Mouse (Mus musculus): ENCODE measurements around the gene Ppp4r3b. TPM values are rescaled to one million over a fixed set of nuclear protein-coding genes. Genes with fewer than 3 reads are reported as not detected.

Ppp4r3b gene
- polyA plus RNA-seq, 1 experiment from 2014 or later = 38.8 TPM

DNA sequence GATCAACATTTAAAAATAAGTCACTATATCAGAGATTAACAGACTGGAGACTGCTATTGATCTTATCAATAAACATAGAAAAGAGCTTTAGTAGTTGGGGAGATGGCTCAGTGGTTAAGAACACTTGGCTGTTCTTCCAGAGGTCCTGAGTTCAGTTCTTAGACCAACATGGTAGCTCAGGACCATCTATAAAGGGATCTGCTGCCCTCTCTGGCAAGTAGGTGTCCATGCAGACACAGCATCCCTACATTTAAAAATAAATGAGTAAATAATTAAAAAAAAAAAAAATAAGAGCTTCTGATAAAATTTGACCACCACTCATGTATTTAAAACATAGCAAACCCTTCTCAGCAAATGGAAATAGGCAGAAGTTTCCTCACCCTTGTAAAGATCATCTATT, 65.4 kb downstream of the Ppp4r3b start:
- Histone ChIP-seq H3K27ac (replicated peaks in 1 of 2; ENCODE audit: control insufficient read depth in 1 of 2, insufficient read depth in 1 of 2, low read depth in 2 of 2, low read length in 2 of 2) (no peak overlapping the region), H3K27me3 (ENCODE audit: control insufficient read depth, insufficient read depth, low read length) (no peaks in the 10 kb centered on the region)

DNA sequence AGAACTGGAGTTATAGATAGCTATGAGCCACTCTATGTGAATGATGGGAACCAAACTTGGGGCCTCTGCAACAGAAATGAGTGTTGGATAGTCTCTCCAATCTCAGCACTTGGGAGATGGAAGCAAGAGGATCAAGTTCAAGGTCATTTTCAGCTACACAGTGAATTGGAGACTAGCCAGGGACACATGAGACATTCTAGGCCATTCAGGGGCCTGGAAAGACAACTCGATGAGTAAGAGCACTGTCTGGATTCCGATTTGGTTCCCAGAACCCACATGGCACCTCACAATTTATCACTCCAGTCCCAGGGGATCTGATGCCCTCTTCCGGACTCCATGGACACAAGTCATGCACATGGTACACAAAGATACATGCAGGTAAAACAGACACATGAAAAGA, 65.9 kb downstream of the Ppp4r3b start:
- no peak overlapping the region for H3K4me2 ChIP-seq (ENCODE audit: low read length)
- peaks cover 3% of the 10 kb centered on the region in 2 experiments; a peak in 2 of 4 replicates for H3K4me1 ChIP-seq (ENCODE audit: control insufficient read depth in 2 of 2, insufficient read depth in 2 of 2, low read length in 2 of 2)
- no peaks in the 10 kb centered on the region for H3K9me3 ChIP-seq (ENCODE audit: control insufficient read depth, low read length)
- ATAC-seq (ENCODE audit: insufficient number of reproducible peaks, insufficient read depth, low FRiP score, low read depth) = no peak
- peak overlapping the region in 1 of 2 experiments; percentile 27; a peak in 1 of 4 replicates for H3K27ac ChIP-seq (replicated peaks in 1 of 2; ENCODE audit: control insufficient read depth in 1 of 2, insufficient read depth in 1 of 2, low read depth in 2 of 2, low read length in 2 of 2)
- peaks cover 23% of the 10 kb centered on the region for H3K36me3 ChIP-seq (ENCODE audit: control insufficient read depth, insufficient read depth, low read length)
- H3K27me3 ChIP-seq (ENCODE audit: control insufficient read depth, insufficient read depth, low read length) = no peaks in the 10 kb centered on the region
- H3K9ac ChIP-seq (ENCODE audit: low read length) = no peak overlapping the region
- H3K4me3 ChIP-seq (ENCODE audit: control insufficient read depth in 1 of 2, insufficient read depth in 1 of 2, low read depth in 1 of 2, low read length in 2 of 2) = no peak overlapping the region
- WGBS = 54% methylated on average over 3 of the region's 3 CpGs

More for the DNA sequence above, 65.4 kb downstream of the Ppp4r3b start:
- no peak for ATAC-seq (ENCODE audit: insufficient number of reproducible peaks, insufficient read depth, low FRiP score, low read depth)
- Histone ChIP-seq H3K4me3 (ENCODE audit: control insufficient read depth in 1 of 2, insufficient read depth in 1 of 2, low read depth in 1 of 2, low read length in 2 of 2) (no peak overlapping the region), H3K9me3 (ENCODE audit: control insufficient read depth, low read length) (no peaks in the 10 kb centered on the region), H3K36me3 (ENCODE audit: control insufficient read depth, insufficient read depth, low read length) (peaks cover 21% of the 10 kb centered on the region), H3K4me2 (ENCODE audit: low read length) (no peak overlapping the region), H3K9ac (ENCODE audit: low read length) (no peak overlapping the region), H3K4me1 (ENCODE audit: control insufficient read depth in 2 of 2, insufficient read depth in 2 of 2, low read length in 2 of 2) (peaks cover 3 to 8% of the 10 kb centered on the region in 2 experiments; a peak in 3 of 4 replicates)

DNA sequence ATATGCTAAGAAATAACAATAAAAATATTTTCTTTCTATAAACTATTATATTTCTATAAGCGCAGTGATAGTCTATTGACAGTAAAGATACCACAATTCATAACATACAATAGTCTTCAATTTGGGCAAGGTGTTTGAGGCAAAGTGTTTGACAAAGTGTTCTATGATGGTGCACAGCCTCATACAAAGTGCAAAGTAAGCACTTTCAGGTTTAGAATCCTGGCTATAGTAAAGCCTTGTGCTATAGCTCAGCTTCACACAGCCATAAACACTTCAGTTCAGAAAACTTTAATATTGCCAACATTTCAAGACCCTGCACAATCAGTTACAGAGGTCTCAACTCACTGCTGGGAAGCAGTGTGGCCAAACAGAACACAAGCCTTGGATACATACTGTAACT, 66.7 kb downstream of the Ppp4r3b start:
- Histone ChIP-seq H3K4me1 (ENCODE audit: control insufficient read depth in 2 of 2, insufficient read depth in 2 of 2, low read length in 2 of 2) (peaks cover 2 to 3% of the 10 kb centered on the region in 2 experiments; a peak in 1 of 4 replicates), H3K4me3 (ENCODE audit: control insufficient read depth in 1 of 2, insufficient read depth in 1 of 2, low read depth in 1 of 2, low read length in 2 of 2) (no peak overlapping the region), H3K9me3 (ENCODE audit: control insufficient read depth, low read length) (no peaks in the 10 kb centered on the region), H3K27ac (replicated peaks in 1 of 2; ENCODE audit: control insufficient read depth in 1 of 2, insufficient read depth in 1 of 2, low read depth in 2 of 2, low read length in 2 of 2) (no peak overlapping the region), H3K9ac (ENCODE audit: low read length) (no peak overlapping the region), H3K27me3 (ENCODE audit: control insufficient read depth, insufficient read depth, low read length) (no peaks in the 10 kb centered on the region), H3K4me2 (ENCODE audit: low read length) (no peak overlapping the region), H3K36me3 (ENCODE audit: control insufficient read depth, insufficient read depth, low read length) (peaks cover 23% of the 10 kb centered on the region)
- no peak for ATAC-seq (ENCODE audit: insufficient number of reproducible peaks, insufficient read depth, low FRiP score, low read depth)
- 98% methylated on average over 1 of the region's 1 CpGs for WGBS

DNA sequence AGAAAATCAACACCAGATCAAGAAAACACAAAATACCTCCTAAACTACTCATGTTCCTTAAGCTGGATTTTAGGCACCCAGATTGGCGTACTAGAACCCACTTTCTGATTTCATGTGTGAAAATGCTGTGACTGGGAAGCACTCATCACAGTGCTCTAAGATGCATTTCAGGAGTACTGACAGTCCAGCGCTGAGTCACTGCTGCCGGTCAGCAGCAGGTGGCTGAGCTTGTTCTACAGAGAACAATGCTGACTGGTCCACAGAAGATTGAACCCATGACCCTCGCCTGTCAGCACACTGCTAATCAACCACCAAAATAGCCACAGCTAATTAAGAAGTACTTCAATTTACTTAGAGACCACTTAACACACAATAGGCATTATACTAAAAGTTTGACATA, 69.3 kb downstream of the Ppp4r3b start:
- no peaks in the 10 kb centered on the region for H3K27me3 ChIP-seq (ENCODE audit: control insufficient read depth, insufficient read depth, low read length)
- ATAC-seq (ENCODE audit: insufficient number of reproducible peaks, insufficient read depth, low FRiP score, low read depth) = no peak
- no peak overlapping the region for H3K27ac ChIP-seq (replicated peaks in 1 of 2; ENCODE audit: control insufficient read depth in 1 of 2, insufficient read depth in 1 of 2, low read depth in 2 of 2, low read length in 2 of 2)
- no peak overlapping the region for H3K4me2 ChIP-seq (ENCODE audit: low read length)
- peaks cover 3 to 16% of the 10 kb centered on the region in 2 experiments; a peak in 3 of 4 replicates for H3K4me1 ChIP-seq (ENCODE audit: control insufficient read depth in 2 of 2, insufficient read depth in 2 of 2, low read length in 2 of 2)
- H3K9me3 ChIP-seq (ENCODE audit: control insufficient read depth, low read length) = no peaks in the 10 kb centered on the region
- H3K36me3 ChIP-seq (ENCODE audit: control insufficient read depth, insufficient read depth, low read length) = peaks cover 26% of the 10 kb centered on the region
- no peak overlapping the region for H3K4me3 ChIP-seq (ENCODE audit: control insufficient read depth in 1 of 2, insufficient read depth in 1 of 2, low read depth in 1 of 2, low read length in 2 of 2)
- 71% methylated on average over 4 of the region's 4 CpGs for WGBS
- H3K9ac ChIP-seq (ENCODE audit: low read length) = no peak overlapping the region

DNA sequence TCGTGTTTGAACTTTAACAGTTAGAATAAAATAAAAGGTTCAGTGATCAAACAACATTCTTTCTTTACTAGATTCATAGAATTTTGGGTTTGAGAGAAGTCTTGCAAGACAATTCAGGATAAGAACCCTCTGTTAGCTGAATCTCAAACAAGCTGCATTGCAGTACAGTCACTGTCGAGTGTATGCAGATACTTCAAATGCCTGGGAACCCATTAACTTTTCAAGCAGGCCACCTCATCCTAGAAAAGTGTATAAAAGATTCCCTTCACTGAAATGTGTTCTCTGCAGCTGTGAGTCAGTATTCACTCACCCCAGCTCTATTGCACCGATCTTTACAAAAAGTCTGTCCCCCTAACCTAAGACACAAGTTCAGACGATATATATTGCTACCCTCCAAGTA, 73.3 kb downstream of the Ppp4r3b start:
- Histone ChIP-seq H3K27me3 (ENCODE audit: control insufficient read depth, insufficient read depth, low read length) (no peaks in the 10 kb centered on the region), H3K4me2 (ENCODE audit: low read length) (peak overlapping the region; percentile 90), H3K4me3 (ENCODE audit: control insufficient read depth in 1 of 2, insufficient read depth in 1 of 2, low read depth in 1 of 2, low read length in 2 of 2) (peak overlapping the region in 1 of 2 experiments; percentile 82; a peak in 2 of 4 replicates), H3K4me1 (ENCODE audit: control insufficient read depth in 2 of 2, insufficient read depth in 2 of 2, low read length in 2 of 2) (peaks cover 0 to 16% of the 10 kb centered on the region in 2 experiments; a peak in 3 of 4 replicates), H3K9ac (ENCODE audit: low read length) (peak overlapping the region; percentile 75), H3K9me3 (ENCODE audit: control insufficient read depth, low read length) (no peaks in the 10 kb centered on the region), H3K27ac (replicated peaks in 1 of 2; ENCODE audit: control insufficient read depth in 1 of 2, insufficient read depth in 1 of 2, low read depth in 2 of 2, low read length in 2 of 2) (no peak overlapping the region), H3K36me3 (ENCODE audit: control insufficient read depth, insufficient read depth, low read length) (peaks cover 26% of the 10 kb centered on the region)
- ATAC-seq (ENCODE audit: insufficient number of reproducible peaks, insufficient read depth, low FRiP score, low read depth) = no peak
- 57% methylated on average over 4 of the region's 4 CpGs for WGBS

DNA sequence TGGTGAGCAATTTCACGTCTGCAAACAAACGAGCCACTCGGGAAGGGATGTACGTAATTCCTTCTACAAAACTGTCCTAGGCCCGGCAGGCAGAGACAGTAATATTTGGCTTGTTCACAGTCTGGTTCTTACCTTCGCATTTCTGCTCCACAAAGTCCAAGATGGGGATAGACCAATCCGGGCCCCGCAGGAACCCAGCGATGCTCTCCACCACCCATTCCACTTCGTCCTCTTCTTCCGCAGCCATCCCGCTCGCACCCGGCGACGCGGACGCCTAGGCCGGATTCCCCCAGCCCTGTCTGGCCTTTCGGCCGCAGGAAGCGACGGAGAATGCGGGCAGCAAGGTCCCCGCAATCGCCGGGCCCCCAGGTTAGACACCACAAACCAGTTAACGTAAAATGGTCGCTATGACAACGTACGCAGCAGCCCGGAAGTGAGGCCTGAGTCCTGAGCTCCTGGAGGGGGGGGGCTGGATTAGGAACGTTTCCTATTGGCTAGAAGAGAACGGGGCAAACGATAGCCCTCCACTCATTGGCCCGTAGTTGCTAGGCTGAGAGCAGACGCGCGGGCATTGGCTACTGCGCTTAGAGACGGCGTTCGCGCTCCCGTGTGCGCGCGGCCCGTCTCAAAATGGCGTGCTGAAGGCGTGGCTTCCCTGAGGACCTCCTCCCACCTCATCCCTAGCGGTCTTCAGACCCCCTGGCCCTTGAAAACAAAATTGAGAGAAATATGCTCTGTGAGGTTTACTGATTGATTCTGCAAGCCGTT, 74.4 kb downstream of the Ppp4r3b start, which contains the start of gene Cfap36:
Gene Cfap36 (minus strand): TSS at position 527 of the 768 bp plus-strand sequence.
- peak within 1 kb of the TSS; percentile 75 for H3K9ac ChIP-seq (ENCODE audit: low read length)
- H3K4me3 ChIP-seq (ENCODE audit: control insufficient read depth in 1 of 2, insufficient read depth in 1 of 2, low read depth in 1 of 2, low read length in 2 of 2) = peak within 1 kb of the TSS; percentile 82 to 99
- H3K4me1 ChIP-seq (ENCODE audit: control insufficient read depth in 2 of 2, insufficient read depth in 2 of 2, low read length in 2 of 2) = peaks cover 0 to 14% of the 10 kb centered on the region in 2 experiments; a peak in 3 of 4 replicates
- peak within 1 kb of the TSS; percentile 90 for H3K4me2 ChIP-seq (ENCODE audit: low read length)
- H3K27ac ChIP-seq (replicated peaks in 1 of 2; ENCODE audit: control insufficient read depth in 1 of 2, insufficient read depth in 1 of 2, low read depth in 2 of 2, low read length in 2 of 2) = peak within 1 kb of the TSS; percentile 50 to 52; a peak in 3 of 4 replicates
- peaks cover 19% of the 10 kb centered on the region for H3K36me3 ChIP-seq (ENCODE audit: control insufficient read depth, insufficient read depth, low read length)
- ATAC-seq (ENCODE audit: insufficient number of reproducible peaks, insufficient read depth, low FRiP score, low read depth) = peak; percentile 100
- under 1% methylated on average over 53 of the region's 53 CpGs for WGBS
- no peaks in the 10 kb centered on the region for H3K9me3 ChIP-seq (ENCODE audit: control insufficient read depth, low read length)
- H3K27me3 ChIP-seq (ENCODE audit: control insufficient read depth, insufficient read depth, low read length) = no peaks in the 10 kb centered on the region

DNA sequence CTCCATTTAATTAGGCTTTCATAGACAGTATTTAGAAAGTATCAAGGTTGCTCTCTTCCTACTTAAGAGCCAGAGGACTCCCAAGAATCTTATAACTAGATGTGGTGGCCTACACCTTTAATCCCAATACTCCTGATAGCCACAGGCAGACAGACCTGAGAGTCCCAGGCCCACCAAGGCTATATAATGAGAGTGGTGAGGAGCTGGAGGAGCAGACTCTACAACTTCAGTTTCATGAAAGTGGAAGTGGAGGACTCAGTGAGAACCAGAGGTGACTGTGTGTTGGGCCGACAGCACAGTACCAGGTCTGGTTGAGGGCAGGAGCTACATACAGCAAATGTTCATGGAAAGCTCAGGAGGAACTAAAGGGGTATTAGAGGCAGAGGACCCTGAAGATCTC, 75.0 kb downstream of the Ppp4r3b start:
- Histone ChIP-seq H3K9me3 (ENCODE audit: control insufficient read depth, low read length) (no peaks in the 10 kb centered on the region), H3K36me3 (ENCODE audit: control insufficient read depth, insufficient read depth, low read length) (peaks cover 13% of the 10 kb centered on the region), H3K4me3 (ENCODE audit: control insufficient read depth in 1 of 2, insufficient read depth in 1 of 2, low read depth in 1 of 2, low read length in 2 of 2) (peak overlapping the region in 1 of 2 experiments; percentile 82; a peak in 2 of 4 replicates), H3K4me2 (ENCODE audit: low read length) (peak overlapping the region; percentile 64), H3K9ac (ENCODE audit: low read length) (no peak overlapping the region), H3K27ac (replicated peaks in 1 of 2; ENCODE audit: control insufficient read depth in 1 of 2, insufficient read depth in 1 of 2, low read depth in 2 of 2, low read length in 2 of 2) (no peak overlapping the region; a peak in 1 of 4 replicates), H3K27me3 (ENCODE audit: control insufficient read depth, insufficient read depth, low read length) (no peaks in the 10 kb centered on the region), H3K4me1 (ENCODE audit: control insufficient read depth in 2 of 2, insufficient read depth in 2 of 2, low read length in 2 of 2) (peaks cover 0 to 14% of the 10 kb centered on the region in 2 experiments; a peak in 3 of 4 replicates)
- 97% methylated on average over 1 of the region's 1 CpGs for WGBS
- no peak for ATAC-seq (ENCODE audit: insufficient number of reproducible peaks, insufficient read depth, low FRiP score, low read depth)
